Mouse (Mus musculus): ENCODE measurements around the gene Dus3l. TPM values are rescaled to one million over a fixed set of nuclear protein-coding genes. Genes with fewer than 3 reads are reported as not detected.

The Dus3l gene
- polyA plus RNA-seq, 1 experiment from 2014 or later: 31.7 TPM

DNA sequence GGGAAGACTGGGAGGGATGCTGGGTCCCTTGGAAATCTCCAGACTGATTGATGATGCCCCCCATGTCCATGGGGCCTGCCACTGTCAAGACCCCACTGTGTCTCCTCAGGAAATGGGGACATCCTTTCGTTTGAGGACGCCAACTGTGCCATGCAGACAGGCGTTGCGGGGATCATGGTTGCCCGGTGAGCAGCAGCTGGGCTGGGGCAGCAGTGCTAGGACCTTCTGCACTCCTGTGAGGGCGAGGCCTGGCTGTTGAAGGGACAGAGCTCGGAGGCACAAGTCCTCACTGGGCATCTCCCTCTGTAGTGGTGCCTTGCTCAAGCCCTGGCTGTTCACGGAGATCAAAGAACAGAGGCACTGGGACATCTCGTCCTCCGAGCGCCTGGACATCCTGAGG lies 4.4 kb downstream of the Dus3l start:
- no peak for ATAC-seq (replicated peaks; ENCODE audit: extremely low read depth, insufficient read depth, low FRiP score)
- H3K9me3 ChIP-seq (replicated peaks; ENCODE audit: control insufficient read depth, low read length): no peaks in the 10 kb centered on the region
- peaks cover 30% of the 10 kb centered on the region for H3K36me3 ChIP-seq (ENCODE audit: control insufficient read depth, insufficient read depth)
- peaks cover 5% of the 10 kb centered on the region for H3K4me1 ChIP-seq (ENCODE audit: control insufficient read depth, insufficient read depth, low read length)
- H3K27me3 ChIP-seq (ENCODE audit: control insufficient read depth, insufficient read depth, low read length): no peaks in the 10 kb centered on the region
- no peak overlapping the region for H3K9ac ChIP-seq (ENCODE audit: low read length)
- H3K27ac ChIP-seq (ENCODE audit: low read length): no peak overlapping the region
- no peak overlapping the region for H3K4me2 ChIP-seq (ENCODE audit: low read depth, low read length)
- 95% methylated on average over 11 of the region's 11 CpGs for WGBS
- no peak overlapping the region for H3K4me3 ChIP-seq (ENCODE audit: low read length)

DNA sequence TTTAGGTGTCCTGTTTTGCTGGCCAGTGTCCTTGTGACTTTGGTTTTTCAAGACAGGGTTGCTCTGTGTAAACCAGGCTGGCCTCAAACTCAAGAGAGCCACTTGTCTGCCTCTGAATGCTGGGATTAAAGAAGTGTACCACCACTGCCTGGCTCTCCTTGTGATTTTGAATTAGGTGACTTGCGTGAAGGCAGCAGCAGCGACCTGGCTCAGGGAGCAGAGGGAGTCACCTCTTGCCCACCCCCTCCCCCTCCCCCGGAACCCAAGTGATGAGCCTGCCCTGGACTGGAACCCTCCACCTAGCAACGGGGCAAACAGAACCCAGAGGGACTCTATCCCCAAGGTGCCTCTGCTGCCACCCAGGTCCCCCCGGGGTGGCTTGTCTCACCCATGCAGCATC lies 5.4 kb downstream of the Dus3l start, which contains the start of gene Prr22:
TSS of gene Prr22 (plus strand) at position 301 of the 400 bp plus-strand sequence.
- Histone ChIP-seq H3K27me3 (ENCODE audit: control insufficient read depth, insufficient read depth, low read length) (no peaks in the 10 kb centered on the region), H3K4me2 (ENCODE audit: low read depth, low read length) (no peak within 1 kb of the TSS), H3K4me3 (ENCODE audit: low read length) (no peak within 1 kb of the TSS), H3K9ac (ENCODE audit: low read length) (no peak within 1 kb of the TSS), H3K9me3 (replicated peaks; ENCODE audit: control insufficient read depth, low read length) (no peaks in the 10 kb centered on the region), H3K27ac (ENCODE audit: low read length) (no peak within 1 kb of the TSS), H3K36me3 (ENCODE audit: control insufficient read depth, insufficient read depth) (peaks cover 30% of the 10 kb centered on the region), H3K4me1 (ENCODE audit: control insufficient read depth, insufficient read depth, low read length) (peaks cover 5% of the 10 kb centered on the region)
- 89% methylated on average over 5 of the region's 5 CpGs for WGBS
- ATAC-seq (replicated peaks; ENCODE audit: extremely low read depth, insufficient read depth, low FRiP score): no peak

DNA sequence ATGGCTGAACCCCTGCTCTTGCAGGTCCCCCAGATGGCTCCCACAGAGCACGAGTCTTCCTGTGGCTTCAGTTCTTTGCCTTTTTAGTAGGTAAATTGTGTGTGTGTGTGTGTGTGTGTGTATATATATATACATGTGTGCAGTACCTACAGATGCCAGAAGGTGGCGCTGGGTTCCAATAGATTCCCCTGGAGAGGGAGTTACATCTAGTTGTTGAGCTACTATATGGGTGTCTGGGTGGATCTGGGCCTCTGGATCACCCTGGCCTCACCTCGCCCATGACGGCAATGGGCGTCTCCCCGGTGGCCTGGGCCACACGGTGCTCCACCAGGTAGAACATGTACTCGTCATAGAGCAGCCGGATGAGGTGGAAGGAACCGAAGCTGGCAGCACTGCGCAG lies 13.0 kb downstream of the Dus3l start:
- 91% methylated on average over 11 of the region's 11 CpGs for WGBS
- peaks cover 3% of the 10 kb centered on the region for H3K9me3 ChIP-seq (replicated peaks; ENCODE audit: control insufficient read depth, low read length)
- peaks cover 13% of the 10 kb centered on the region for H3K4me1 ChIP-seq (ENCODE audit: control insufficient read depth, insufficient read depth, low read length)
- H3K36me3 ChIP-seq (ENCODE audit: control insufficient read depth, insufficient read depth): peaks cover 6% of the 10 kb centered on the region
- H3K27me3 ChIP-seq (ENCODE audit: control insufficient read depth, insufficient read depth, low read length): no peaks in the 10 kb centered on the region
- no peak overlapping the region for H3K4me3 ChIP-seq (ENCODE audit: low read length)
- ATAC-seq (replicated peaks; ENCODE audit: extremely low read depth, insufficient read depth, low FRiP score): no peak
- H3K9ac ChIP-seq (ENCODE audit: low read length): no peak overlapping the region
- no peak overlapping the region for H3K27ac ChIP-seq (ENCODE audit: low read length)
- H3K4me2 ChIP-seq (ENCODE audit: low read depth, low read length): no peak overlapping the region

DNA sequence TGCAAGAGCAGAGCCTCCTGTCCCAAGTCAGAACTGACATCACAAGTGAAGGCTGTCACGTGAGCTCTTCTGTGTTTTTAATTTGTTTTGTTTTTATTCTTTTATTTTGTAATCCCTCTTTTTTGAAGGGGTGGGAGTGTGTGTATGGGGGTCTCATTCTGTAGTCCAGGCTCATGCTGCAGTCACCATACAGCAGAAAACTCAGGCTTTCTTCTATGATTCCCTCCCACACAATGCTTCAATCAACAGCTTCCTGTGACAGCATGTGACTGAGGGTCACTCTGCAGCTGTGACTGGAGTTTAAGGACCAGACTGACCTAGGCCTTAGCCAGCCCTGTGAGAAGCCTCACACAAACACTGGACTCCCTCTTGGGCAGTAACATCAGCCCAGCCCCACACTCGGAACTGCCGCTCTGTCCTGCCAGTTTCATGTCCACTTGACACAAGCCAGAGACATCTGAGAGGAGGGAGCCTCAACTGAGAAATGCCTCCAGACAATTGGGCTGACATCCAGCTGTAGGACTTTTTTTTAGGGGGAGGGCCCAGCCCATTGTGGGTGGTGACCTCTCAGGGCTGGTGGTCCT lies 14.3 kb downstream of the Dus3l start:
- 38% methylated on average over 3 of the region's 3 CpGs for WGBS
- ATAC-seq (replicated peaks; ENCODE audit: extremely low read depth, insufficient read depth, low FRiP score): peak; percentile 80
- peaks cover 13% of the 10 kb centered on the region for H3K4me1 ChIP-seq (ENCODE audit: control insufficient read depth, insufficient read depth, low read length)
- no peaks in the 10 kb centered on the region for H3K27me3 ChIP-seq (ENCODE audit: control insufficient read depth, insufficient read depth, low read length)
- H3K4me3 ChIP-seq (ENCODE audit: low read length): no peak overlapping the region
- H3K4me2 ChIP-seq (ENCODE audit: low read depth, low read length): no peak overlapping the region
- peaks cover 3% of the 10 kb centered on the region for H3K9me3 ChIP-seq (replicated peaks; ENCODE audit: control insufficient read depth, low read length)
- H3K36me3 ChIP-seq (ENCODE audit: control insufficient read depth, insufficient read depth): peaks cover 6% of the 10 kb centered on the region
- no peak overlapping the region for H3K9ac ChIP-seq (ENCODE audit: low read length)
- H3K27ac ChIP-seq (ENCODE audit: low read length): peak overlapping the region; percentile 74

DNA sequence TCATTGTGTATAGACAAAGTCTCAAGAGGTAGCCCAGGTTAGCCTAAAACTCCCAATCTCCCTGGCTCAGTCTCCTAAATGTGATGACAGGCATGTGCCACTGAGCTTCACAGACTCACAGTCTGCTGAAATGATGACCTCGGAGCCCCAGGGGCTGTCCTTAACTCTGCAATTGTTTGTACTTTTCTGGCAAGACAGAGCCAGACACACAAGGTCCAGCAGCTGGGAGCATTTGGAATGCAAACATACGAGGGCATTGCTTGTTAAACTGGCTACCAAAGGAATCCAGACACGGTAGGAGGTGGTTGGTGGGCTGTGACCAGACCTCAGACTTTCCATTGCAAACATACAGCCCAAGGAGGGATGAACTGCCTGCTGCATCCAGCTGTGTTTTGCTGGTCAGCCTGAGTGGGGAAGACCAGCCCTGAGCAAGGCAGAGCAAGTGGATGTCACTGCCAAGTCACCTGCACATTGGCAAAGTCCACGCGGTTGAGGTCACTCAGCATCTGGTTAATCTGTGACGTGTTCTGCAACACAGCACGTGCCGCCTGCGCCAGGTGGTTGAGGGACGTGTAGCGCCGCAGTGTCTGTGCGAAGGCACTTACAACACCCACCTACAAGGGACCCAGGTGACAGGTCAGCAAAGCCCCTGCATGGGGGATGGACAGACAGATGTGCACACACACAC lies 15.9 kb downstream of the Dus3l start:
- peaks cover 8% of the 10 kb centered on the region for H3K36me3 ChIP-seq (ENCODE audit: control insufficient read depth, insufficient read depth)
- 79% methylated on average over 13 of the region's 13 CpGs for WGBS
- H3K27me3 ChIP-seq (ENCODE audit: control insufficient read depth, insufficient read depth, low read length): no peaks in the 10 kb centered on the region
- no peak overlapping the region for H3K4me2 ChIP-seq (ENCODE audit: low read depth, low read length)
- peaks cover 3% of the 10 kb centered on the region for H3K9me3 ChIP-seq (replicated peaks; ENCODE audit: control insufficient read depth, low read length)
- peak overlapping the region; percentile 74; the same call in 1 of the 2 replicates for H3K27ac ChIP-seq (ENCODE audit: low read length)
- no peak overlapping the region for H3K9ac ChIP-seq (ENCODE audit: low read length)
- no peak overlapping the region for H3K4me3 ChIP-seq (ENCODE audit: low read length)
- peaks cover 13% of the 10 kb centered on the region for H3K4me1 ChIP-seq (ENCODE audit: control insufficient read depth, insufficient read depth, low read length)
- ATAC-seq (replicated peaks; ENCODE audit: extremely low read depth, insufficient read depth, low FRiP score): no peak

DNA sequence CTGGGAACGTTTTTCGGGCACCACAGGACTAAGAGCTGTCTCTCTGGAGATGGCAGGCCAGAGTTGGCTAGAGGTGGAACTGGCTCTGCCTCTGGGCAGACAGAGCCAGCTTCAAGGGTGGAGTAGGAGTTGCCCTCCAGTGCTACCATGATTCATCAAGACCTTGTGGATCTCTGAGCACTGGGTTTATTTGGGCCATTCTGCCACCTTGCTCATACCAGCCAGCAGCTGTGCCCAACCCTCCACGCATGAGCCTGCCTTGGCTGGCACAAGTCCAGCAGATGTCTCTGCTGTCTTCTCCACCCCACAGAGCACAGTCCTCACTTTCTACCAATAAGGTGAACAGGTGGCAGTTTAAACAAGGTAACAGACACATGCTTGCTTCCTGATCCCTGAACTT lies 24.3 kb downstream of the Dus3l start:
- no peak overlapping the region for H3K9ac ChIP-seq (ENCODE audit: low read length)
- H3K4me3 ChIP-seq (ENCODE audit: low read length): no peak overlapping the region
- 61% methylated on average over 3 of the region's 3 CpGs for WGBS
- H3K9me3 ChIP-seq (replicated peaks; ENCODE audit: control insufficient read depth, low read length): no peaks in the 10 kb centered on the region
- no peak for ATAC-seq (replicated peaks; ENCODE audit: extremely low read depth, insufficient read depth, low FRiP score)
- H3K4me2 ChIP-seq (ENCODE audit: low read depth, low read length): no peak overlapping the region
- H3K27ac ChIP-seq (ENCODE audit: low read length): no peak overlapping the region
- 0 out of 2 replicates have a peak, but pooled peaks cover 2% of the 10 kb centered on the region for H3K36me3 ChIP-seq (ENCODE audit: control insufficient read depth, insufficient read depth)
- no peaks in the 10 kb centered on the region for H3K27me3 ChIP-seq (ENCODE audit: control insufficient read depth, insufficient read depth, low read length)
- H3K4me1 ChIP-seq (ENCODE audit: control insufficient read depth, insufficient read depth, low read length): peaks cover 5% of the 10 kb centered on the region; the same call in 1 of the 2 replicates

DNA sequence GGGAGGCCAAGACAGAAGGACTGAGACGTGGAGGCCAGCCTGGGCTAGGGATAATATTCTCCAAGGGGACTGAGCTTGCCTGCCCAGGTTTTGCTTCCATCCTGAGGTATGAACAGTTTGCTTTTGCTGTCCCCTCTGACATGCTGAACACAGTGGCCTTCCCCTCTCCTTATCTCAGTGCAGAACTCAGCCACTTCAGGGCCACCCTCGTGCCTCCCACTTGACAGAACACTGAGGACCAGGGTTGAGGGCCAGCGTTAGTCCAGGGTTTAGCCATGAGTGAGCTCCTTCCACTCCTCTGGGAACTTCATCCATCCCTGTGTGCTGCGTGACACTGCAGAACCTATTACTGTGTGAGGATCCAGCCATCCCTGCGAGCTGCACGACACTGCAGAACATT lies 24.7 kb downstream of the Dus3l start:
- no peak for ATAC-seq (replicated peaks; ENCODE audit: extremely low read depth, insufficient read depth, low FRiP score)
- Histone ChIP-seq H3K36me3 (ENCODE audit: control insufficient read depth, insufficient read depth) (no peaks in the 10 kb centered on the region), H3K4me2 (ENCODE audit: low read depth, low read length) (no peak overlapping the region), H3K9me3 (replicated peaks; ENCODE audit: control insufficient read depth, low read length) (no peaks in the 10 kb centered on the region), H3K27ac (ENCODE audit: low read length) (no peak overlapping the region), H3K4me3 (ENCODE audit: low read length) (no peak overlapping the region), H3K9ac (ENCODE audit: low read length) (no peak overlapping the region), H3K4me1 (ENCODE audit: control insufficient read depth, insufficient read depth, low read length) (peaks cover 5% of the 10 kb centered on the region; the same call in 1 of the 2 replicates), H3K27me3 (ENCODE audit: control insufficient read depth, insufficient read depth, low read length) (no peaks in the 10 kb centered on the region)
- WGBS: 61% methylated on average over 6 of the region's 6 CpGs

DNA sequence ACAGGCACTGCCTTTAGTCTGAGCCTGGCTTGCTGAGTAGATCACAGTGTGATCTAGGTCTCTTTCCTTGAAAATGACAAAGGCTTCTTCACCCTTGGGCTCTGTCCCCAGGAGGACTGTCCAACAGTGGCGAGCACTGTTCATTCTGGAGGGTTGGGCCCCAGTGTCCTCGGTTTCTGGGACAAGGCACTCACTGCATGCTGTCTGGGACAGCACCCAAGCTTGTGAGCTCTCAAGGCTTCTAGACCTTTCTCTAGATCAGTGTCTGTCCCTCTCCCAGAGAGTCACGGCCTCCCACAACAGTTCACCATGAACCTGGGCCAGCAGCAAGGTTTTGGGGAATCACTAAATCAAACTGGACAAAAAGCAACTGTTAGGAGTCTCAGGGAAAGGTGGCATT lies 28.0 kb downstream of the Dus3l start:
- Histone ChIP-seq H3K9me3 (replicated peaks; ENCODE audit: control insufficient read depth, low read length) (no peaks in the 10 kb centered on the region), H3K4me2 (ENCODE audit: low read depth, low read length) (no peak overlapping the region), H3K36me3 (ENCODE audit: control insufficient read depth, insufficient read depth) (no peaks in the 10 kb centered on the region), H3K4me3 (ENCODE audit: low read length) (no peak overlapping the region), H3K27ac (ENCODE audit: low read length) (no peak overlapping the region), H3K9ac (ENCODE audit: low read length) (no peak overlapping the region), H3K27me3 (ENCODE audit: control insufficient read depth, insufficient read depth, low read length) (no peaks in the 10 kb centered on the region), H3K4me1 (ENCODE audit: control insufficient read depth, insufficient read depth, low read length) (peaks cover 5% of the 10 kb centered on the region; the same call in 1 of the 2 replicates)
- no peak for ATAC-seq (replicated peaks; ENCODE audit: extremely low read depth, insufficient read depth, low FRiP score)
- 76% methylated on average over 3 of the region's 3 CpGs for WGBS

DNA sequence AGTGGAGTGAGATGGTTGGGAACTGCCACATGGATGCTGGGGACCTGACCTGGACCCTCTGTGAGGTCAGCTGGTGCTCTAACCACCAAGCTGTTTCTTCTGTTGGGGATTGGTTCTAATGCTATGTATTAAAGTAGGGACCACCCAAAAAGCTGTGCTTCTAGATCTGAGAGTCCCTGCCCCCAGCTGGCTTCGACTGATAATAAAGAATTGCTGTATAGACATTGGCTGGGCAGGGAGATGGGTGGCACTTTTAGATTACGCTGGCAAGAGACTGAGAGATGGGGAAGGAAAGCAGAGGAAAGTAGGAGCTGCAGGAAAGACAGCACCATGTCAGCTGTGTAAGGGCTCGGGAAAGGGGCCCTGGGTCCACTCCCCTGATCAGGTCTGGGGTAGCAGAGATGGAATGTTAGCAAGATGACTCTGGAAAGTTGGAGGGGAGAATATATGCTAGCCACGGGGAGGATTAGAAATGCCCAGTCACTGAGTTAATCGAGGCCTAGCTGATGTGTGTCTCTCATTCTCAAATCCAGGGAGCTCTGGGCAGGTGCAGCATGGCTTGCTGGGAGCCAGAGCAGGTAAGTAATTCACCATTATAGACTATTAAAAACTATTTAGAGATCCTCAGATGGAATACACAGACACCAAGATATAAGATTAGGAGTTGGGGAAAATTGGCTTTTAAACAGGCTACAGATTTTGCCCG lies 29.2 kb downstream of the Dus3l start:
- Histone ChIP-seq H3K27me3 (ENCODE audit: control insufficient read depth, insufficient read depth, low read length) (no peaks in the 10 kb centered on the region), H3K4me2 (ENCODE audit: low read depth, low read length) (no peak overlapping the region), H3K27ac (ENCODE audit: low read length) (no peak overlapping the region), H3K9me3 (replicated peaks; ENCODE audit: control insufficient read depth, low read length) (no peaks in the 10 kb centered on the region), H3K4me1 (ENCODE audit: control insufficient read depth, insufficient read depth, low read length) (peaks cover 3% of the 10 kb centered on the region; the same call in 1 of the 2 replicates), H3K4me3 (ENCODE audit: low read length) (no peak overlapping the region), H3K36me3 (ENCODE audit: control insufficient read depth, insufficient read depth) (no peaks in the 10 kb centered on the region), H3K9ac (ENCODE audit: low read length) (no peak overlapping the region)
- 69% methylated on average over 6 of the region's 6 CpGs for WGBS
- no peak for ATAC-seq (replicated peaks; ENCODE audit: extremely low read depth, insufficient read depth, low FRiP score)
